Mouse (Mus musculus) MEL (cell line): ENCODE data around the gene Dusp15. TPM values are rescaled to one million over a fixed set of nuclear protein-coding genes. Genes with fewer than 3 reads are reported as not detected.

Experiments used
- DNase-seq: peaks from one replicate; pipeline ENCODE4 v3.0.0; 2011; ENCODE audit warnings: low read depth, low spot score
- H3K27ac ChIP-seq: 2 replicates; pipeline ENCODE4 v1.5.1; 2012; ENCODE audit warnings: low read depth, mild to moderate bottlenecking, control low read depth, low read length, moderate library complexity; ENCODE audit not compliant: control insufficient read depth
- H3K27me3 ChIP-seq, 2 experiments: fragments of 150-350 bp in 1 of 2; sonication (generic) in 1 of 2; 2 replicates each; pipeline ENCODE4 v1.6.1; 2012; ENCODE audit warnings: low read length in 2 of 2, mild to moderate bottlenecking in 2 of 2, improper control_type of control experiment in 1 of 2, moderate library complexity in 1 of 2; ENCODE audit not compliant: insufficient read depth in 2 of 2, control insufficient read depth in 1 of 2
- H3K36me3 ChIP-seq, 2 experiments: 2 replicates each; pipeline ENCODE4 v1.6.1; 2012 to 2014; ENCODE audit warnings: low read length in 2 of 2, improper control_type of control experiment in 1 of 2, inconsistent platforms in 1 of 2, mild to moderate bottlenecking in 1 of 2; ENCODE audit not compliant: insufficient read depth in 2 of 2, control insufficient read depth in 1 of 2
- H3K4me1 ChIP-seq, 2 experiments: fragments of 150-350 bp in 1 of 2; sonication (generic) in 1 of 2; 2 replicates each; pipeline ENCODE4 v1.6.1; 2012; ENCODE audit warnings: low read length in 2 of 2, improper control_type of control experiment in 1 of 2, mild to moderate bottlenecking in 1 of 2; ENCODE audit not compliant: insufficient read depth in 2 of 2, control insufficient read depth in 1 of 2
- H3K4me3 ChIP-seq, 2 experiments: fragments of 150-350 bp in 1 of 2; sonication (generic) in 1 of 2; 2 replicates each; pipeline ENCODE4 v1.5.1; 2012; ENCODE audit warnings: low read depth in 2 of 2, low read length in 2 of 2, mild to moderate bottlenecking in 2 of 2, moderate library complexity in 2 of 2, control low read depth in 1 of 2, improper control_type of control experiment in 1 of 2; ENCODE audit not compliant: control insufficient read depth in 1 of 2, insufficient read depth in 1 of 2
- H3K79me2 ChIP-seq: 2 replicates; pipeline ENCODE4 v1.6.1; 2012; ENCODE audit warnings: mild to moderate bottlenecking, low read length, moderate library complexity; ENCODE audit not compliant: control insufficient read depth, poor library complexity, insufficient read depth
- H3K9ac ChIP-seq: 2 replicates; pipeline ENCODE4 v1.6.1; 2012; ENCODE audit warnings: low read depth, mild to moderate bottlenecking, control low read depth, low read length, moderate library complexity; ENCODE audit not compliant: control insufficient read depth, poor library complexity, severe bottlenecking
- H3K9me3 ChIP-seq: fragments of 150-350 bp; sonication (generic); replicated peaks from 2 replicates; pipeline ENCODE4 v1.6.1; 2012; ENCODE audit warnings: mild to moderate bottlenecking, low read length, improper control_type of control experiment, moderate library complexity; ENCODE audit not compliant: insufficient read depth
- BHLHE40 ChIP-seq: IDR thresholded peaks from 2 replicates; pipeline ENCODE4 v1.6.1; 2012; ENCODE audit warnings: low read depth, mild to moderate bottlenecking, inconsistent platforms, low read length, improper control_type of control experiment, borderline replicate concordance
- E2F4 ChIP-seq: IDR thresholded peaks from 2 replicates; pipeline ENCODE4 v1.6.1; 2011; ENCODE audit warnings: low read depth, low read length, improper control_type of control experiment, borderline replicate concordance
- EP300 ChIP-seq, 2 experiments: IDR thresholded peaks; 2 replicates each; pipeline ENCODE4 v1.6.1; 2011; ENCODE audit warnings: improper control_type of control experiment in 2 of 2, low read length in 2 of 2, low read depth in 1 of 2, mild to moderate bottlenecking in 1 of 2
- GABPA ChIP-seq: IDR thresholded peaks from 2 replicates; pipeline ENCODE4 v1.6.1; 2012; ENCODE audit warnings: low read depth, mild to moderate bottlenecking, inconsistent platforms, low read length, improper control_type of control experiment, moderate library complexity
- GATA1 ChIP-seq: IDR thresholded peaks from 2 replicates; pipeline ENCODE4 v1.6.1; 2011; ENCODE audit warnings: low read depth, low read length, improper control_type of control experiment
- HCFC1 ChIP-seq: IDR thresholded peaks from 2 replicates; pipeline ENCODE4 v1.6.1; 2012; ENCODE audit warnings: low read depth, mild to moderate bottlenecking, inconsistent platforms, low read length, improper control_type of control experiment, moderate library complexity
- KAT2A ChIP-seq: conservative IDR thresholded peaks from 2 replicates; pipeline ENCODE4 v1.6.1; 2012; ENCODE audit warnings: low read depth, low read length, improper control_type of control experiment, inconsistent platforms
- MXI1 ChIP-seq: IDR thresholded peaks from 2 replicates; pipeline ENCODE4 v1.6.1; 2011; ENCODE audit warnings: mild to moderate bottlenecking, low read depth, low read length, improper control_type of control experiment
- MYB ChIP-seq: IDR thresholded peaks from 2 replicates; pipeline ENCODE4 v1.6.1; 2011; ENCODE audit warnings: mild to moderate bottlenecking, low read depth, low read length, improper control_type of control experiment
- POLR2A ChIP-seq, 2 experiments: IDR thresholded peaks; 2 replicates each; pipeline ENCODE4 v1.6.1; 2011 to 2012; ENCODE audit warnings: low read length in 2 of 2, mild to moderate bottlenecking in 2 of 2, control low read depth in 1 of 2, improper control_type of control experiment in 1 of 2, low read depth in 1 of 2, moderate library complexity in 1 of 2; ENCODE audit not compliant: control insufficient read depth in 1 of 2, insufficient read depth in 1 of 2, poor library complexity in 1 of 2
- TBP ChIP-seq: IDR thresholded peaks from 2 replicates; pipeline ENCODE4 v1.8.0; 2011; ENCODE audit warnings: low read depth, low read length, improper control_type of control experiment
- USF2 ChIP-seq, 2 experiments: IDR thresholded peaks; 2 replicates each; pipeline ENCODE4 v1.6.1; 2011 to 2012; ENCODE audit warnings: improper control_type of control experiment in 2 of 2, low read length in 2 of 2, borderline replicate concordance in 1 of 2, inconsistent platforms in 1 of 2, low read depth in 1 of 2, mild to moderate bottlenecking in 1 of 2; ENCODE audit not compliant: insufficient read depth in 1 of 2
- ZC3H11A ChIP-seq: IDR thresholded peaks from 2 replicates; pipeline ENCODE4 v1.6.1; 2012; ENCODE audit warnings: low read depth, mild to moderate bottlenecking, inconsistent platforms, low read length, improper control_type of control experiment
- ZKSCAN1 ChIP-seq: IDR thresholded peaks from 2 replicates; pipeline ENCODE4 v1.6.1; 2012; ENCODE audit warnings: low read depth, mild to moderate bottlenecking, inconsistent platforms, low read length, improper control_type of control experiment, moderate library complexity
- ZNF384 ChIP-seq: IDR thresholded peaks from 2 replicates; pipeline ENCODE4 v1.6.1; 2012; ENCODE audit warnings: low read depth, mild to moderate bottlenecking, inconsistent platforms, low read length, improper control_type of control experiment
- polyA plus RNA-seq, 2 experiments: library from polyadenylated mRNA; stranded (reverse) in 1 of 2; unstranded in 1 of 2; fragments of >175 nt in 1 of 2; fragments of >200 nt in 1 of 2; gene quantifications; 2 replicates each; pipeline versions ENCODE4 v1.2.1 to v1.2.4; 2012; ENCODE audit warnings: low replicate concordance in 2 of 2, low read depth in 1 of 2; ENCODE audit not compliant: insufficient read length in 2 of 2, insufficient read depth in 1 of 2, missing spikeins in 1 of 2
- total RNA-seq: library from RNA; depleted of rRNA; stranded (reverse); fragments of 300-350 nt; gene quantifications from 2 replicates; pipeline ENCODE4 v1.2.3, GENCODE M21; 2012

Gene Dusp15
- total and polyA plus RNA-seq, 3 experiments, result not detected

- TF ChIP-seq E2F4 (no peak), GATA1 (no peak), ZKSCAN1 (no peak), USF2 (IDR thresholded peaks at IDR 0.05; ENCODE audit: borderline replicate concordance in 1 of 2, insufficient read depth in 1 of 2, low read depth in 1 of 2, low read length in 2 of 2) (no peak), KAT2A (no peak), POLR2A (IDR thresholded peaks at IDR 0.05; ENCODE audit: control insufficient read depth in 1 of 2, insufficient read depth in 1 of 2, low read depth in 1 of 2, low read length in 2 of 2, poor library complexity in 1 of 2) (no peak)
- no peak overlapping the region for H3K9ac ChIP-seq
- no peaks in the 10 kb centered on the region for H3K9me3 ChIP-seq
- H3K27me3 ChIP-seq, result peaks cover 22 to 31% of the 10 kb centered on the region in 2 experiments
- no peak overlapping the region for H3K27ac ChIP-seq
- no peak for DNase-seq
- H3K4me1 ChIP-seq, result no peaks in the 10 kb centered on the region
- H3K79me2 ChIP-seq, result no peaks in the 10 kb centered on the region
- H3K36me3 ChIP-seq, result no peaks in the 10 kb centered on the region
- H3K4me3 ChIP-seq, result no peak overlapping the region
Observed at GRCm38 (mm10) chr2:152976991-152977390, 25.5 kb upstream of the Dusp15 start.

GRCm38 (mm10) chr2:152965555-152965954, 14.1 kb upstream of the Dusp15 start:
- H3K9ac ChIP-seq, result no peak overlapping the region
- no peaks in the 10 kb centered on the region for H3K9me3 ChIP-seq
- no peaks in the 10 kb centered on the region; a peak in 1 of 4 replicates for H3K36me3 ChIP-seq
- H3K4me3 ChIP-seq, result no peak overlapping the region
- no peak overlapping the region for H3K27ac ChIP-seq
- no peak for DNase-seq
- no peaks in the 10 kb centered on the region for H3K4me1 ChIP-seq
- no peaks in the 10 kb centered on the region for H3K79me2 ChIP-seq
- TF ChIP-seq HCFC1 (no peak), EP300 (IDR thresholded peaks at IDR 0.05; ENCODE audit: low read depth in 1 of 2, low read length in 2 of 2) (no peak), BHLHE40 (no peak), MXI1 (no peak), MYB (no peak), TBP (no peak), ZC3H11A (no peak), ZNF384 (no peak), GABPA (no peak)
- peaks cover 0 to 2% of the 10 kb centered on the region in 2 experiments; a peak in 2 of 4 replicates for H3K27me3 ChIP-seq
